Mouse (Mus musculus) yolk sac, embryonic 10.5 days (tissue): ENCODE measurements around the gene Dcun1d1.

Experiments used
- DNase-seq: peaks from one replicate; pipeline ENCODE4 v3.0.0-alpha.2; 2017; ENCODE audit warnings: low spot score

The Dcun1d1 gene

GRCm38 (mm10) chr3:35937345-35937744, at the start of gene Dcun1d1:
Dcun1d1 (minus strand) TSS chr3:35937445.
- DNase-seq = no peak

DNA sequence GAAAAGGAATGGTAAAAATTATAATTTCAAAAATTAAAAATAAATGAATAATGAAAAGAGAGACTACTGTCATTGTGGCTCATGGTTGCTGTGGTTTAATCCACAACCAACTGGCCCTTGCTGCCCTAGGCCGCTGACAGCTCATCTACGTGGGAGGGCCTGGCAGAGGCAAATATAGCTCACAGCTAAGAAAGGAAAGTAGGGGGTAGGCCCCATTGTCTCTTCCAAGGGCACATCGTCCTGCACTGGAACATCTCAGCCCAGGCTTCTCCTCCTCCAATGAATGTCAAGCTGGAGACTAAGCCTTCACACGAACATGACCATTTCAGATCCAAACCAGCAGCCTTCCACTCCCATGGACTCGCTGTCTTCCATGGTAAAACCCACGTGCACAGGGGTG, 49.0 kb upstream of the Dcun1d1 start:
- no peak for DNase-seq

DNA sequence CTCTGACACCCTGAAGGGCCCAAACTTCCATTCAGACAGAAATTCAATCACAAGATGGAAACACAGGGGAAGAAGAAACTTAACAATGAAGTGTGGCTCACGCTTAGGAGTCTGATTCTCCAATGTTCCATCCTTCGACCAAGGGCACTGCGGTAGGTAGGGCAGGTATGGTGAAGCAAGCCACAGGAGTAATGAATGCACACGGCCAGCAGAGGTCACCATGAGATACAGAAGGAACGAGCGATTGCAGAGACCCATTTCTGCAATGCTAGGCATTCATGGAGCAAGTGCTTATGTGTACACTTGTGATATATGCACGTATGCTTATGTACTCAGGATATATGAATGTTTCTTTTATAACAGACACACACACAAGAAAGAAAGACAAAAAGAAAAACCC, 36.3 kb upstream of the Dcun1d1 start:
- DNase-seq = no peak

DNA sequence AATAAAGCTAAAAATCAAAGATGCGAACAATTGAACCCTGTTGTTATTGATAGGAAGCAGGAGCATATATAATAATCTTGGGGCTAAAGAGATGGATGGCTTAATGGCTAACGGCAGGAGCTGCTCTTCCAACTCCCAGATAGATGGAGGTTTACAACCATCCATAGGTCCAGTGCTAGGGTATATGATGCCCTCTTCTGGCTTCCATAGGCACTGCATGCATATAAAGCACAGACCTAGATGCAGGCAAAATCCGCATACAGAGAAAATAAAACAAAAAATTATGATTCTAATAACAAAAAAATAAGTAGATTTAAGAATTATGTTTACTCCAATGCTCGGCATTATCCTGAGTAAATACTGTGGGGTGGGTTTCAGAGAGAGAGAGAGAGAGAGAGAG, 35.7 kb upstream of the Dcun1d1 start:
- DNase-seq = no peak

GRCm38 (mm10) chr3:35971149-35971548, 33.9 kb upstream of the Dcun1d1 start:
- no peak for DNase-seq

GRCm38 (mm10) chr3:35970441-35970840, 33.2 kb upstream of the Dcun1d1 start:
- DNase-seq = no peak

- no peak for DNase-seq
These were observed 30.2 kb upstream of the Dcun1d1 start for GRCm38 (mm10) chr3:35967366-35967921.

GRCm38 (mm10) chr3:35966493-35966892, 29.2 kb upstream of the Dcun1d1 start:
- DNase-seq = no peak

GRCm38 (mm10) chr3:35964928-35965327, 27.7 kb upstream of the Dcun1d1 start:
- DNase-seq = no peak

- no peak for DNase-seq
These were observed 26.7 kb upstream of the Dcun1d1 start for GRCm38 (mm10) chr3:35963921-35964320.

DNA sequence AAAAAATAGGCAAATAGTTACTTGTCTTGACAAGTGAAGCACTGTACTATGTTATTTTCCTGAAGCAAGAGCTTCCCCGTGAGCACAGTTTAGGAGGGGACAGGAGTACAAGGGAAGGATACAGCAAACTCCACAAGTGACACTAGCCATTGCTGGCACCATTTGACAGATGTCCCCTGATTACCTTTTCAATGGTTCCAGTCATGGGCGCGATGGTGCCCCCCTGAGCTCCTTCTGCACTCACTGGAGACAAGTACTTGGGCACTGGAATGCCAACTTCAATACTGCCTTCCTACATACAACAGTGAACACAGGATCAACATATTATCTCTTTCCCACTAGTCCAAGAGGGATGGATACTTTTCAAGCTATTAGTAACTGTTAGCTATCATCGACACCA, 26.2 kb upstream of the Dcun1d1 start:
- DNase-seq = no peak

GRCm38 (mm10) chr3:35962967-35963366, 25.7 kb upstream of the Dcun1d1 start:
- no peak for DNase-seq

- DNase-seq = no peak
These were observed 20.0 kb upstream of the Dcun1d1 start for GRCm38 (mm10) chr3:35957230-35957629.

- no peak for DNase-seq
These were observed 17.8 kb upstream of the Dcun1d1 start for GRCm38 (mm10) chr3:35954901-35955575.

- DNase-seq = no peak
These were observed 16.6 kb upstream of the Dcun1d1 start for GRCm38 (mm10) chr3:35953816-35954215.

GRCm38 (mm10) chr3:35953184-35953583, 15.9 kb upstream of the Dcun1d1 start:
- no peak for DNase-seq

DNA sequence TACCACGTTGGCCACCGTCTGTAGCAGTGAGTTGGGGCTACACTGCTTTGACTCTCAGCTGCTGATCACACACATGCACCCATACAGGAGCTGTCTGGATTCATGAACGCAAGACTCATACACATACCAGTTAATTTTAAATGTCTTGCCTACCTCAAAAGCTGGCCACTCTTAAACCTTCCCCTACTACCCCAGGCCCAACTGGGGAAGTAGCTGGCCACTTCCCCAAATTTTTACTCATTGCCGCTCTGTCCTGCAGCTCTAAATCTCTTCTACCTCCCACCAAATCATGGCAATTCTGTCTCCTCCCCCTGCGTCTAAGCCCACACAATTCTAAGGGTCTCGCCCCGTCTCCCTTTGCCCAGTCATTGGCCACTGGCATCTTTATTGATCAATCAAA, 11.0 kb upstream of the Dcun1d1 start:
- DNase-seq = no peak

- no peak for DNase-seq
These were observed 3.4 kb upstream of the Dcun1d1 start for GRCm38 (mm10) chr3:35940520-35941135.

DNA sequence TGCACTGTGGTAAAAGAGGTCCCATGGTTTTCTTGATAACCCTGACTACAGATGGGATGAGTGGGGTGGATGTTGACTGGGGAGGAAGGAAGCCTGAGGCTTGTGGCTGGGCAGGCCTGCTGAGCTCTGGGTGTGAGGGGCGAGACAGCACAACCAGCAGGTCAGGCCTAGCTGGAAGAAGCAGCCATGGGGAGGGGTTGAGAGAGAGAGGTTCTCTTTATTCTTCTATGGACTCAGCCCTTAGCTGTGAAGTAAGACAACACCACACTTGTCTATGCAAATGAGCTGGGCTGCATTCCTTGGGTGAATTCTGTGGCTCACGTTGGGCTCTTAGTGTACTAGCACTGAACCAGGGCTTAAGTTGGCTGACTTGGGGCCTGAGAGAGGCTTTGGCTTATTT, 2.8 kb upstream of the Dcun1d1 start:
- DNase-seq = no peak

GRCm38 (mm10) chr3:35933405-35933777, 3.9 kb downstream of the Dcun1d1 start:
- DNase-seq = peak; percentile 59

GRCm38 (mm10) chr3:35932735-35933404, 4.4 kb downstream of the Dcun1d1 start:
- DNase-seq = peak; percentile 77

DNA sequence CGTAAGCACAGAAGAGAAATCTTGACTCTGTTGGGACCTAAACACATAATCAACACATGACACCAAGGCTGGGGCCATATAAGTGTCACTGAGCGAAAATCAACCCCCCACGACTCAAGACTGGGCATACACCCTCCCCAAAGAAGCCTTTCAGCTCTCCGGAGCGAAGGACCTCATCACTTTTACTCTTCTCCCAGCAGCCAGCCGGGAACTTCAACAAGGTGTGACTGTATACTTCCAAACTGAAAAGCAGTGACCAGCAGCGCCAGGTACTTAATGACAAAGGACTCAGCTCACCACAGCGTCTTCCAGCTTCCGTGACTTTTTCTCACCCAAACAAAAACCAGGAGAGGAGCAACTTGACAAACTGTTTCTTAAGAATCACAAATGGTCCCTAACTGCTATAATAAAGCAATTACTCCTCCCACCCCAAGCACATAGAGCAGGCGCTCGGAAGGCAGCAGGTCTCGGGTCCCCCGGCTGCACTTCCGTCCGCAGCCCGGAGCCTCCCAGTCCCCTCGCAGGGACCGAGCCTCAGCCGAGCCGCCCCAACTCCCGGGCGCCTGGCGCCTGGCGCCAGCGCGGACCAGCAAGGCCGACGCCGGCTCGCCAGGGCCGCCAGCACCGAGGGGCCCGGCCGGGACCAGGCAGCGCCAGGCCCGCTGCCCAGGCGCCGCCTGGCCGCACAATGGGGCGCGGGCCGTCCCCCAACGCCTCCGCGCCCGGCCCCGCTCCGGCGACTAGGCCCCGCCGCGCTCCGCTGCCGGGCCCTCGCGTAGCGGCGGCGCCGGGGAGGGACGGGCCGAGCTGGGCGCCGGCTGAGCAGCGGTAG, 5.1 kb downstream of the Dcun1d1 start:
- DNase-seq = peak; percentile 65
